Comparison of ENCODE assay signal across 23 mouse cellular contexts in genomic region chr4:121025681-121026080, GRCm38 (mm10). TPM values are rescaled to one million over a fixed set of nuclear protein-coding genes. Genes with fewer than 3 reads are reported as not detected.
DNase-seq lines count a peak whose midpoint lies in the region; ATAC-seq and TF ChIP-seq lines count a peak whose summit lies in the region.
"Had no signal": no experiment of that assay in that cellular context is flagged by ENCODE, and none has a peak within 500 bp of the region (broad histone marks: within the 10 kb centered on the region; RNA-seq: fewer than 3 reads in every experiment).

No protein-coding gene starts in this region.

- no peaks in the 10 kb centered on the region for H3K9me3 ChIP-seq in liver, embryonic 14.5 days (ENCODE audit: control insufficient read depth, low read length)
- H3K9me3 ChIP-seq: embryonic facial prominence, embryonic 15.5 days; forebrain, embryonic 10.5 days; heart, embryonic 15.5 days; hindbrain, embryonic 13.5 days had no signal

- peak; percentile 17 for DNase-seq in liver
- DNase-seq in liver, embryonic 14.5 days (ENCODE audit: low read depth in 3 of 3, low spot score in 3 of 3), result no peak
- no peak for DNase-seq in gastrocnemius, postnatal 25 days
- no peak for DNase-seq in cerebellum, adult 11 months
- no peak for DNase-seq in gastrocnemius, postnatal 36 days
- DNase-seq: adrenal gland, adult 2 months; adrenal gland, postnatal 25 days; cerebellum, adult 2 months; cerebellum, postnatal 10 days; embryo, embryonic 11 days; gastrocnemius, adult 2 months; heart, adult 2 months; heart, postnatal 14 days had no signal

- no peak for TF ChIP-seq EP300 in liver, embryonic 14.5 days (IDR thresholded peaks at IDR 0.05; ENCODE audit: low read depth)

- H3K4me3 ChIP-seq in liver, embryonic 14.5 days (ENCODE audit: insufficient read depth in 1 of 2, low read depth in 2 of 2, low read length in 2 of 2), result no peak overlapping the region
- H3K4me3 ChIP-seq: embryonic facial prominence, embryonic 15.5 days; erythroblast, embryonic 14.5 days; forebrain, embryonic 10.5 days; gastrocnemius, adult 2 months; heart, adult 2 months; heart, embryonic 15.5 days; hindbrain, embryonic 13.5 days had no signal

- no peak for TF ChIP-seq CTCF in liver, embryonic 14.5 days (IDR thresholded peaks at IDR 0.05; ENCODE audit: low read depth)

- intact Hi-C loops in gastrocnemius, postnatal 36 days (cut with DNase I), result no loop called here

- no peaks in the 10 kb centered on the region for H3K27me3 ChIP-seq in liver, embryonic 14.5 days (ENCODE audit: control insufficient read depth, insufficient read depth, low read length)
- H3K27me3 ChIP-seq: embryonic facial prominence, embryonic 15.5 days; heart, embryonic 15.5 days had no signal

- peak; percentile 75 for ATAC-seq in common myeloid progenitor, adult 5-6 weeks (replicated peaks; ENCODE audit: low read depth, poor library complexity, severe bottlenecking)
- ATAC-seq in liver, embryonic 14.5 days (ENCODE audit: insufficient read depth), result peak; percentile 63; the same call in 1 of the 2 replicates
- ATAC-seq in megakaryocyte progenitor cell, adult 5-6 weeks (replicated peaks; ENCODE audit: poor library complexity), result peak; percentile 71
- ATAC-seq: forebrain, embryonic 14.5 days had no signal

- no peaks in the 10 kb centered on the region for H3K36me3 ChIP-seq in liver, embryonic 14.5 days (replicated peaks; ENCODE audit: control insufficient read depth, insufficient read depth, low read depth)
- H3K36me3 ChIP-seq: embryonic facial prominence, embryonic 15.5 days; forebrain, embryonic 10.5 days; heart, embryonic 15.5 days; hindbrain, embryonic 13.5 days had no signal

- no peak overlapping the region for H3K4me2 ChIP-seq in liver, embryonic 14.5 days (ENCODE audit: low read depth)
- H3K4me2 ChIP-seq: embryonic facial prominence, embryonic 15.5 days; heart, embryonic 11.5 days; heart, embryonic 15.5 days; hindbrain, embryonic 13.5 days had no signal

- H3K9ac ChIP-seq in liver, embryonic 14.5 days (replicated peaks), result no peak overlapping the region
- H3K9ac ChIP-seq: embryonic facial prominence, embryonic 15.5 days; heart, embryonic 15.5 days; hindbrain, embryonic 13.5 days had no signal

- peaks cover 7 to 31% of the 10 kb centered on the region in 2 experiments; a peak in 3 of 4 replicates for H3K4me1 ChIP-seq in liver, embryonic 14.5 days (replicated peaks; ENCODE audit: control insufficient read depth in 2 of 2, insufficient read depth in 2 of 2, low read length in 1 of 2)
- H3K4me1 ChIP-seq: embryonic facial prominence, embryonic 15.5 days; hindbrain, embryonic 13.5 days had no signal

- H3K27ac ChIP-seq in liver, embryonic 14.5 days, result no peak overlapping the region
- H3K27ac ChIP-seq: embryonic facial prominence, embryonic 15.5 days; forebrain, embryonic 10.5 days; gastrocnemius, adult 2 months; heart, adult 2 months; heart, embryonic 15.5 days; hindbrain, embryonic 13.5 days had no signal

- WGBS in liver, embryonic 14.5 days (ENCODE audit: insufficient replicate concordance), result 22% methylated on average over 2 of the region's 2 CpGs

RNA-seq across cellular contexts. Expression of gene Smap2, which starts 8.6 kb away (rescaled TPM):
- 63.8 and 81.6 TPM in 2 replicates for total RNA-seq in common myeloid progenitor, adult 5-6 weeks (2017)
- polyA plus RNA-seq in liver, embryonic 14.5 days (2012; rRNA removed), result 15.4 and 17.0 TPM in 2 replicates
- polyA plus RNA-seq in liver, embryonic 14.5 days (2014; fragmentation: Nextera tagmentation; extraction: Ambion mirVana), result 19.6 and 22.1 TPM in 2 replicates
- total RNA-seq in megakaryocyte progenitor cell, adult 5-6 weeks (2015), result 46.0 and 53.8 TPM in 2 replicates
- total RNA-seq in megakaryocyte progenitor cell, adult 5-6 weeks (2017), result 21.9 and 26.8 TPM in 2 replicates
- 10 to 100 TPM; 14.5 to 15.9 TPM for total RNA-seq in gastrocnemius, postnatal 25 days (2021)
- 10 to 100 TPM; 13.7 to 14.4 TPM for total RNA-seq in gastrocnemius, postnatal 36 days (2021)

RNA-seq across cellular contexts. Expression of gene Col9a2, which starts 13.5 kb away (rescaled TPM):
- not detected in 2 replicates for total RNA-seq in common myeloid progenitor, adult 5-6 weeks (2017)
- polyA plus RNA-seq in liver, embryonic 14.5 days (2012; rRNA removed), result 0.79 and 1.9 TPM in 2 replicates
- polyA plus RNA-seq in liver, embryonic 14.5 days (2014; fragmentation: Nextera tagmentation; extraction: Ambion mirVana), result 0.83 and 1.1 TPM in 2 replicates
- not detected in 2 replicates for total RNA-seq in megakaryocyte progenitor cell, adult 5-6 weeks (2015)
- total RNA-seq in megakaryocyte progenitor cell, adult 5-6 weeks (2017), result not detected in 2 replicates
- under 1 TPM; 0.40 to 0.41 TPM for total RNA-seq in gastrocnemius, postnatal 25 days (2021)
- under 1 TPM; 0.23 to 0.54 TPM for total RNA-seq in gastrocnemius, postnatal 36 days (2021)
- total RNA-seq: heart, adult 2 months; hematopoietic stem cell, adult 5-6 weeks had no signal
